Mouse (Mus musculus) cerebellum, adult (tissue): ENCODE data around the gene Lhx5.

Experiments
- ATAC-seq: cut with Nextera tagmentation; 2 replicates; pipeline ENCODE4 v1.9.2; 2017; ENCODE audit warnings: mild to moderate bottlenecking, moderate library complexity, mixed read lengths; ENCODE audit not compliant: insufficient number of reproducible peaks, low FRiP score, low TSS enrichment

Gene Lhx5

DNA sequence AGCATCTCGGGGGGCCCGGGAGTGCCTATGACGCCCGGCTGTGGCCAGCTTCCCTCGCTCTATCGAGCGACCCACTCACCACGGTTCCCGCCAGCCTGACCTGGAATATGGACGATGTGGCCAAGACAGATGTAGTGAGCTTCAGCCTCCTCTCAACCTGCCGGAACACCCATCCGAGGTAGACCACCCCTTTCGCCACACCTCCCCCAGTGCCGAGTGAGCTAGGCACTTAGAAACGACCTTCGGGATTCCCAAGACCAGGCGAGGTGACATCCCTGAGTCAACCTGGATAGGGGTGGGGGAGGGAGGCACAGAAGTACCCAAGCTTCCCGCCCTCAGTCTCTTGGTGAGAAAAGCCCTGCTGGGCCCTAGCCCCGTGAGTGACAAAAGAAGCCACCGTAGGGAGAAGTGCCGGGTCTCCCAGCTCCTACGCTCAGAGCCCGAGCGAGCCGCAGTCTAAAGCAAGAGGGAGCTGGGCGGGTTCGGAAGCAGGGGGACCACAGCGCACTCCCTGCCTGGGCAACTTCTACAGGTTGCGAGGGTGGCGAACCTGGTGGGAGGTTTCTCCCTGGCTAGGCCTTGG is 407 bp upstream of the Lhx5 start:
- no peak for ATAC-seq

GRCm38 (mm10) chr5:120432486-120433015 is 1.1 kb downstream of the Lhx5 start:
- no peak for ATAC-seq

DNA sequence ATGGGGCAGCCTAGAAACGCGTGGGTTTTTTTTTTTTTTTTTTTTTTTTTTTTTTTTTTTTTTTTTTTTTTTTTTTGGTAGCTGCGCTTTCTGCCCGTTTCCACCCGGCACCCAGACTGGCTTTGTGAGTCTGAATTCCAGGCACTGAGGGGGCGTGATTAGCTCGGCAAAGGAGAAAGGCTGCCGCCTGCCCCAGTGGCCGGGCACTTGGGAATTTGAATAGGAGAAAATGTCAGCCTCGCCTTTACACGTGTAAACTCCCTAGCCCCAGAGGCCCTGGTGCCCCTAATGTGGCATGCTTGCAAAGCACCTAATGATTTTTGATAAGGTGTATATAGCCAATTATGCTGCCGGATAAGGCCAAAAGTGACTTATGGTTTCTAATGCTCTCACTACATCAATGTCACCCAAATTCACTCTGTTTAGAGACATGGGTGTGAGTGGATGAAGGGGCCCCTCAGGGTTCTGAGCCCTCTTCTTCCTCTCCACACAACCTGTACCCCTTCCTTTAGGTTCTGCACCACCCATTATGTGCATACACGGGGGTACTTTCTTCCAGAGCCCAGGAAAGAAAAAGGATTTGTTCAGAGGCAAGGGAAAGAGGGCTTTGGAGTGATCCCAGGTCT is 1.7 kb downstream of the Lhx5 start:
- no peak for ATAC-seq

- no peak for ATAC-seq
Observed at GRCm38 (mm10) chr5:120434231-120434735, 2.8 kb downstream of the Lhx5 start.

DNA sequence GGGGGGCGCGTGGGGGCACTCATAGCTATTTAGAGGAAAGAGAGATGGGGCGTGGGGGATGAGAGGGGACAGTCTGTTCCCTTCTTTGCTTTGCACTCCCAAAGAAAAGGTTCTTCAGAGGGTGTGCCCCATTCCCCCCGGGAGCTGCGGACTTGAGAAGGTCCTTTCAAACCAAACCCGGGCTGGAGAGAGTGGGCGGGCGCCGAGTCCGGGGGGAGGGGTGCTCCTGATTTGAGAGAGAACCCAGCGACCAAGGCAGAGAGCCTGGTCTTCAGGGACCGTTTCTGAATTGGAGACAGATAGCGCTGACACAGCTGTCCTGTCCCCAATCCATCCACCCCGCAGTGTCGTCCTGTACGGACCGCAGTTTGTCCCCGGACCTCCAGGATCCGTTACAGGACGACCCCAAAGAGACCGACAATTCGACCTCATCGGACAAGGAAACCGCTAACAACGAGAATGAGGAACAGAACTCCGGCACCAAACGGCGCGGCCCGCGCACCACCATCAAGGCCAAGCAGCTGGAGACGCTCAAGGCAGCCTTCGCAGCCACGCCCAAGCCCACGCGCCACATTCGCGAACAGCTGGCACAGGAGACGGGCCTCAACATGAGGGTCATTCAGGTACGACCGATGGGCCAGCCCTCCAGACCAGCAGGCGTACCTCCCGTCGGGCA is 3.6 kb downstream of the Lhx5 start:
- no peak for ATAC-seq

- ATAC-seq: no peak
Observed at GRCm38 (mm10) chr5:120435731-120436501, 4.4 kb downstream of the Lhx5 start.

DNA sequence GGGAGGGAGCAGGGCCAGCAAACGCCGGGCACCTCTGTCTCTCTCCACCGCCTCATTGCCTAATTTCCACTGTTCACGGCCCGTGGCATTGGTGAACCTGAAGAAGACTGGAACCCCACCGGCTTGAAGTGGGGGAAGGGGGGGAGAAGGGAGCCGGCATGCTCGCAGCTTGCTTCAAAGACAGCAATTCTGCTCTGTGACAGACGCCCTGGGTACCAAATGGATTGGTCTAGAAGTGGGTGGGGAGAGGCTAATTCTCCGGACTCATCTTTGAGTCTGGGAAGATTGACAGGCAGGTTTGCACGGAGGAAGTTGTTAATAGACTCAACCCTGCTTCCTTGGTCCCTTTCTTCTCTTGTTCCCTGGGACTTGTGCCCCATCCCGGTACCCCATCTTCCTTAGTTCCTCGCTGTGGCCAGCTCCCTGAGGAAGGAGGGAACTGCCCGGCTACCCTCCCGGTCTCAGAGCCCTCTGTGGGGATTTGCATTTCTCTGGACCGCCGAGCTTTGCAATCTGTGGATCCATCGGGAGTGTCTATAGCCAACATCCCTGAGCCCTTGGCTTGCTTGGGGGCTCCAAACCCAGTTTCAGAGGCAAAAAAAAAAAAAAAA is 5.5 kb downstream of the Lhx5 start:
- ATAC-seq: no peak

GRCm38 (mm10) chr5:120437539-120437938 is 6.0 kb downstream of the Lhx5 start:
- ATAC-seq: no peak

GRCm38 (mm10) chr5:120437986-120438385 is 6.5 kb downstream of the Lhx5 start:
- no peak for ATAC-seq

DNA sequence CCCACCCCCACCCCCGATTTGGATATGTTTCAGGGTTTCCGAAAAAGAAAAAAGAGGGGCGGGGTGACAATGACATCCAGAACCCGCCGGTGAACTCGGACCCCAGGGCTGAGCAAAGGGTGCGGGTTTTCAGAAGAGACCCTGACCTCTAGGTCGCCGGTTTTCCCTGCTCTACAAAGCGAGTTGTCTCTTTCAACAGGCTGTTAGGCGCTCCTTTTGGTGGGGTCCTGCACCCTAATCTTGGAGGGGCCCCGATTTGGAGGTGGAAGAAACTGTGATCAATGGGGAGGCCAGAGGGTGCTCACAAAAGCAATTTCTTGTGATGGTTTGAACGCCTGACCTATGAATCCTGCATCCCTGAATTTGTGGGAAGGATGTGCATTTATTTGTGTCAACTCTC is 7.0 kb downstream of the Lhx5 start:
- ATAC-seq: no peak

GRCm38 (mm10) chr5:120438991-120439710 is 7.7 kb downstream of the Lhx5 start:
- ATAC-seq: no peak

DNA sequence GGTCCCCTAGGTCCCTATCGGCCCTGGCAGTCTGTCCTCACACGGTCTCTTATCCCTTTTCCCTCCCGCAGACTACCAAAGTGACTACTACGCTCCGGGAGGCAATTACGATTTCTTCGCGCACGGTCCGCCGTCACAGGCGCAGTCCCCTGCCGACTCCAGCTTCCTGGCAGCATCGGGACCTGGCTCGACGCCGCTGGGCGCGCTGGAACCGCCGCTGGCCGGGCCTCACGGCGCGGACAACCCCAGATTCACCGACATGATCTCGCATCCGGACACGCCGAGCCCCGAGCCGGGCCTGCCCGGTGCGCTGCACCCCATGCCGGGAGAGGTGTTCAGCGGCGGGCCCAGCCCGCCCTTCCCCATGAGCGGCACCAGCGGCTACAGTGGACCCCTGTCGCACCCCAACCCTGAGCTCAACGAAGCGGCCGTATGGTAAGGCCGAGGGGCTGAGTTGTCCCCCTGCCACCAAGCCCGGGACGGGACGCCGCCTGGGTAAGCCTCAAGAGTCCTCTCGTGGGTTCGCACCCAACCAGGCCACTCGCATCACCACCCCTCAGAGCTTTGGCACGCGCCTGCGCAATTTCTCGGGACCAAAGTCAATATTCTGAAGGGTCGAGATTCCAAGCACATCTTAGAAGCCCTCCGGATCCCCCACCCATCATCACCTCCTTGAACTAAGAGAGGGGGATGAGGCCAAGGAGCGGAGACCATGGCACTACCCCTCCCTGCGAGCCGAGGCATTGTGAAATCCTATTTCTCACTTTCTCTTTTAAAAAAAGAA is 8.6 kb downstream of the Lhx5 start:
- no peak for ATAC-seq

DNA sequence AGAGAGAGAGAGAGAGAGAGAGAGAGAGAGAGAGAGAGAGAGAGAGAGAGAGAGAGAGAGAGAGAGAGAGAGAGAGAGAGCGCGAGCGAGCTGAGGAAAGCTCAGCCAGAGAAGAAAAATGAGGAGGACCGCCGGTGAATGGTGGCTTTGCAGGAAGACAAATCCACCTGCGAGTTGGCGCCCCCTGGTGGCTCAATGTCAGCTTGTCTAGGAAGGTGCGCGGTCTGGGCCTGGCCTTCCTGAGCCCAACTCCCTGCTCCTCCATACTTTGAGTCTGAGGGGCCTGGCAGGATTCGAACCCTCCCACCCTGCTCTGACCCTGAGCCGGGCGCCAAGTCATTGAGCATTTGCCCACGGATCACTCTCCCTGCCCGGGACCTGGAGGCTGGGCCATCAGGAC is 9.2 kb downstream of the Lhx5 start:
- peak; percentile 71; the same call in 1 of the 2 replicates for ATAC-seq

DNA sequence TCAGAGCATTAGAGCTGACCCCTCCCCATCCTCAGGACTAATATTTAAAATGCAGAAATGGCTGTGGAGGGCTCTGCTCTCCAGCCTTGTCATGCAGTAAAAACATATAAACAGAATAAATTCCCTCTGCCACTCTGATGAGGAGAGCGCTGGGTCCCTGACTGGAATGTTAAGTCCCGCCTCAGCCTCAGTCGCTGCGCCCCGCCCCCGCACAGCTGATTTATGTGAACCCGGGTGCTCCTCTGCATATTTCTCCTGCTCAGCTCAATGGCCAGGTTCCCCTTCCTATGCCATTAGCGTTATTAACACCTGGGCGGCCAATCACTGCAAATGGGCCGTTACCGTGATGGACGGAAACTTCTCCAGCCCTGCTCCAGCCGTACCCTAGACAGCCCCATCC is 15.8 kb downstream of the Lhx5 start:
- ATAC-seq: no peak

GRCm38 (mm10) chr5:120454756-120455337 is 23.3 kb downstream of the Lhx5 start:
- ATAC-seq: no peak

DNA sequence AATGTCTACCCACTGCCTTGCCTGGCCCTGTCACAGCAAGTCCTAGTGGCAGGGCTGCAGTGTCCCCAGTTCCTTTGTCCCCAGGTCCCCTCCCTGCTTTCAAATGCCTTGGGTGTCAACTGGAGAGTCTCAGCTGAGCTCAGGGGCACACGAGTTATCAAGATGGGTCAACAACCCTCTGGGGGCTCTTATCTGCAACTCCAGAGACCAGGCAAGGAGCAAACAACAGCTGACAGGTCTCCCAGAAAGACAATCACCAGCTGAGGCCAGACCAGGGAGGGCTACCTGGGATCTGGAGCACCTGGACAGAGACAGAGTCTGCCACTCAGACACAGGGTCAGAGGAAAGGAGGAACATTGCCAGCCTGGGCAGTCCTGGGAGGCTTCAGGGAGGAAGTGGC is 24.8 kb downstream of the Lhx5 start:
- ATAC-seq: no peak

GRCm38 (mm10) chr5:120456841-120457554 is 25.5 kb downstream of the Lhx5 start:
- no peak for ATAC-seq

- no peak; the same call in 1 of the 2 replicates for ATAC-seq
Observed at GRCm38 (mm10) chr5:120457628-120458027, 26.1 kb downstream of the Lhx5 start.
